Mouse (Mus musculus) liver, adult 2 months (tissue): Measurements from ENCODE around the gene Gp1ba. TPM values are rescaled to one million over a fixed set of nuclear protein-coding genes. Genes with fewer than 3 reads are reported as not detected.

Experiments used
- DNase-seq: peaks from one replicate; pipeline ENCODE4 v3.0.0-alpha.2; 2011; ENCODE audit warnings: low read depth, low spot score; ENCODE audit errors: extremely low read depth
- H3K27ac ChIP-seq: fragments of 200-500 bp; replicated peaks from 2 replicates; pipeline ENCODE4 v1.5.1; 2012; ENCODE audit warnings: low read depth, mild to moderate bottlenecking, control low read depth, inconsistent platforms, low read length; ENCODE audit not compliant: insufficient read depth
- H3K27me3 ChIP-seq: fragments of 200-500 bp; 2 replicates; pipeline ENCODE4 v1.6.1; 2012; ENCODE audit warnings: mild to moderate bottlenecking, moderate library complexity, low read length, inconsistent platforms; ENCODE audit not compliant: control insufficient read depth, insufficient read depth
- H3K36me3 ChIP-seq: fragments of 200-500 bp; 2 replicates; pipeline ENCODE4 v1.6.1; 2012; ENCODE audit warnings: low read length, inconsistent platforms; ENCODE audit not compliant: control insufficient read depth, insufficient read depth
- H3K4me1 ChIP-seq: fragments of 200-500 bp; 2 replicates; pipeline ENCODE4 v1.6.1; 2011; ENCODE audit warnings: low read length; ENCODE audit not compliant: control insufficient read depth, insufficient read depth
- H3K4me3 ChIP-seq: fragments of 200-500 bp; 2 replicates; pipeline ENCODE4 v1.5.1; 2011; ENCODE audit warnings: low read depth, mild to moderate bottlenecking, control low read depth, low read length, moderate library complexity; ENCODE audit not compliant: insufficient read depth
- H3K79me2 ChIP-seq: fragments of 200-500 bp; 2 replicates; pipeline ENCODE4 v1.6.1; 2012; ENCODE audit warnings: inconsistent platforms, mild to moderate bottlenecking, low read length, moderate library complexity; ENCODE audit not compliant: control insufficient read depth, insufficient read depth
- H3K9ac ChIP-seq: fragments of 200-500 bp; 2 replicates; pipeline ENCODE4 v1.6.1; 2012; ENCODE audit warnings: low read depth, mild to moderate bottlenecking, control low read depth, inconsistent platforms, low read length
- CTCF ChIP-seq: fragments of 200-500 bp; IDR thresholded peaks from 2 replicates; pipeline ENCODE4 v1.5.1; 2011; ENCODE audit warnings: low read depth, low read length, control low read depth
- POLR2A ChIP-seq: fragments of 200-500 bp; IDR thresholded peaks from 2 replicates; pipeline ENCODE4 v1.6.1; 2011; ENCODE audit warnings: low read length, control low read depth; ENCODE audit not compliant: insufficient read depth; ENCODE audit errors: extremely low read depth
- WGBS: fragments of 180-500 bp; shearing (Covaris S2); methylation state at CpG from one replicate; pipeline ENCODE4 v1.1.7; 2018; 5-methylcytosine and 5-hydroxymethylcytosine counted together
- polyA plus RNA-seq: library from polyadenylated mRNA; depleted of rRNA; stranded (reverse); fragments of >200 nt; gene quantifications from 2 replicates; pipeline ENCODE4 v1.2.3, GENCODE M21; 2012
- total RNA-seq: library from RNA; depleted of rRNA; stranded (reverse); fragments of >200 nt; gene quantifications from 2 replicates; pipeline ENCODE4 v1.2.3, GENCODE M21; 2014

Gp1ba gene
- total and polyA plus RNA-seq, 2 experiments = 0.09 TPM; not detected in 1

DNA sequence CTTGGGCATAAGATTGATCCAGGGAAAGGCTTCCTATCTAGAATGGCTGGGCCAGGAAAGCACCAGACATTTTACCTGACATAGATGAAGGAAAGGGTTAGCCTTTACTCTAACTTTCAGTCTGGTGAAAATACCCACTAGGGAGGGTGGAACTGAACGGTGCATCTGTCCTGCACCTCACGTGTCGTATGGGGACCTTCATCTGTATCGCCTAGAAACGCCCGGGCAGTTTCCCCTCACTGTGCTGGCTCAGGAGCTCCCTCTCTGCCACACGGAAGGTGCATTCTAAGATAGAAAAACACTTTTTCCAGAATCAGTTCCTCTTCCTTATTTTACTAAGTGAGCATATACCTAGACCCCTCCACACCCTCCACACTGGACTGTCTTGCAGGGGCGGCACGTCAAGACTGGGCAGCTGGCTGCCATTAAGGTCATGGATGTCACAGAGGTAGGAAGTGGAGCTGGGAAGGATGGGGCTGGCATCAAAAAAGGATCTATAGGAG is 40.4 kb upstream of the Gp1ba start:
- H3K9ac ChIP-seq = no peak overlapping the region
- H3K4me3 ChIP-seq = no peak overlapping the region
- peaks cover 4% of the 10 kb centered on the region; the same call in 1 of the 2 replicates for H3K36me3 ChIP-seq
- H3K4me1 ChIP-seq = peaks cover 10% of the 10 kb centered on the region
- H3K27me3 ChIP-seq = no peaks in the 10 kb centered on the region
- WGBS = 92% methylated on average over 9 of the region's 9 CpGs
- H3K79me2 ChIP-seq = no peaks in the 10 kb centered on the region
- no peak overlapping the region for H3K27ac ChIP-seq
- no peak for TF ChIP-seq POLR2A
- no peak for TF ChIP-seq CTCF
- no peak for DNase-seq

DNA sequence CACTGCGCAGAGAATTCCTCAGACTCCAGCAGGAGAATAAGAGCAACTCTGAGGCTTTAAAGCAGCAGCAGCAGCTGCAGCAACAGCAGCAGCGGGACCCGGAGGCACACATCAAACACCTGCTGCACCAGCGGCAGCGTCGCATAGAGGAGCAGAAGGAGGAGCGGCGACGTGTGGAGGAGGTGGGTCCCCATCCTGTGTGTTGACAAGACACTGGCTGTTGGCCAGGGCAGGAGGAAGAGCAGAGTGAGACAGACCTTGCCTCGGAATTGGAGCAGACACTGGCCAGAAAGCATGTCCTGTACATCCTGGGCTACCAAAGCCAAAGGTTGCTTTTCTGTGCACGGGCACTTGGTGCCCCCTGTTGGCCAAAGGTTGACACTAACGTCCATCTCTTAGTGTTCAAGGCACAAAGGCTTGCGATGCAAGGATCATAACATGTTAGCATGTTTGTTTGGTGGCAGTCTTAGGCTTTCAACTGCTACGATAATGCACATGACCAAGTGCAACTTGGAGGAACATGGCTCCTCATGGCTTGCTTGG is 33.8 kb upstream of the Gp1ba start:
- Histone ChIP-seq H3K27me3 (no peaks in the 10 kb centered on the region), H3K4me1 (no peaks in the 10 kb centered on the region), H3K79me2 (no peaks in the 10 kb centered on the region), H3K27ac (no peak overlapping the region), H3K36me3 (peaks cover 3% of the 10 kb centered on the region; the same call in 1 of the 2 replicates), H3K4me3 (no peak overlapping the region), H3K9ac (no peak overlapping the region)
- TF ChIP-seq CTCF (peak; percentile 87), POLR2A (no peak)
- peak; percentile 59 for DNase-seq
- WGBS = 68% methylated on average over 14 of the region's 14 CpGs

DNA sequence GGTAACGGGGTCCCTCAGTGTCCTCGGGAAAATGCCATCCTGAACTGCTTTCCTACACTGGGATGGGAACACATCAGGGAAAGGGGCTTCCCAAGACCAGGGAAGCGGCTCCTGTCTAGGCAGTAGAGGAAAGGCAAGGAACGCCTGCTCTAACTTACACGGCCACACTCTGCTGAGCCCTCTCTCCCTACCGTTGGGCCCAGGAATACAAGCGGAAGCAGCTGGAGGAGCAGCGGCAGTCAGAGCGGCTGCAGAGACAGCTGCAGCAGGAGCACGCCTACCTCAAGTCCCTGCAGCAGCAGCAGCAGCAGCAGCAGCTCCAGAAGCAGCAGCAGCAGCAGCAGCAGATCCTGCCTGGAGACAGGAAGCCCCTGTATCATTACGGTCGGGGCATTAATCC is 32.2 kb upstream of the Gp1ba start:
- Histone ChIP-seq H3K27ac (no peak overlapping the region), H3K4me1 (no peaks in the 10 kb centered on the region), H3K27me3 (no peaks in the 10 kb centered on the region), H3K36me3 (peaks cover 3% of the 10 kb centered on the region; the same call in 1 of the 2 replicates), H3K9ac (no peak overlapping the region), H3K79me2 (no peaks in the 10 kb centered on the region), H3K4me3 (no peak overlapping the region)
- no peak for DNase-seq
- 93% methylated on average over 12 of the region's 12 CpGs for WGBS
- TF ChIP-seq POLR2A = no peak

DNA sequence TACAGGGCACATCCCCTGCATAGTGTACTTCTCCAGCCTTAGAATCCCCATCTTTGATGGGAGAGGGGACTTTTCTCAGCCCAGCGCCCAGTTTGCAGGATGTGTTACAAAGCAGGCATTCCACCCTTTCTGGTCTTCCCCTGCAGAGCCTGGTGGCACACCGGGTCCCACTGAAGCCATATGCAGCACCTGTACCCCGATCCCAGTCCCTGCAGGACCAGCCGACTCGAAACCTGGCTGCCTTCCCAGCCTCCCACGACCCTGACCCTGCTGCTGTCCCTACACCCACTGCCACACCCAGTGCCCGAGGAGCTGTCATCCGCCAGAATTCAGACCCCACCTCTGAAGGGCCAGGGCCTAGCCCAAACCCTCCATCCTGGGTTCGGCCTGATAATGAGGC is 31.3 kb upstream of the Gp1ba start:
- 80% methylated on average over 9 of the region's 9 CpGs for WGBS
- no peak overlapping the region for H3K9ac ChIP-seq
- TF ChIP-seq POLR2A = no peak
- TF ChIP-seq CTCF = no peak

DNA sequence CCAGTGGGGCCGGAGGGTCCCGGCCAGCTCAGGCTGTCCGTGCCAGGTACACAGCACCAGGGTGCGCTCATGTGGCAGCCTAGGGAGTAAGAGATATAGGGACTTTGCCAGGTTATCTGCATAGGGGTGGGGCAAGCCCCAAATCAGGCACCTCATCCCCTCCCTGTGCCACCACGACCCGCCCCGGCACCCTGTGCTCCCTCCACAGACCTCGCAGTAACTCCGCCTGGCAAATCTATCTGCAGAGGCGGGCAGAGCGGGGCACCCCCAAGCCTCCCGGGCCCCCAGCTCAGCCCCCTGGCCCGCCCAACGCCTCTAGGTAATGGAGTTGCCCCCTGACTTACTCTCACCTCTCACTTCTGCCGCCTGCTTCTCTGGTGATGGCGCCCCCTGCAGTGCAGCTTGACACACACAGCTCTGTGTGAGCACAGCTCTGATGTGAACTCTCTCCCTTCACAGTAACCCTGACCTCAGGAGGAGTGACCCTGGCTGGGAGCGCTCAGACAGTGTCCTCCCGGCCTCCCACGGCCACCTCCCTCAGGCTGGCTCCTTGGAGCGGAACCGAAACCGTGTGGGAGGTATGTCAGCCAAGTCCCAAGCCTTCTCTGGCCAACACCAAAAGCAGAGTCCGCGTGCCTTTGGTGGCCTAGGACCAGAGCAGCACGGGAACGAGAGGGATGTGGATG is 30.4 kb upstream of the Gp1ba start:
- Histone ChIP-seq H3K4me3 (no peak overlapping the region), H3K9ac (no peak overlapping the region), H3K79me2 (no peaks in the 10 kb centered on the region), H3K4me1 (no peaks in the 10 kb centered on the region), H3K27ac (no peak overlapping the region), H3K36me3 (peaks cover 6% of the 10 kb centered on the region; the same call in 1 of the 2 replicates), H3K27me3 (no peaks in the 10 kb centered on the region)
- TF ChIP-seq POLR2A (no peak), CTCF (peak; percentile 68)
- WGBS = 88% methylated on average over 26 of the region's 26 CpGs
- DNase-seq = no peak

More for the DNA sequence above, 31.3 kb upstream of the Gp1ba start:
- no peaks in the 10 kb centered on the region for H3K79me2 ChIP-seq
- no peaks in the 10 kb centered on the region for H3K4me1 ChIP-seq
- no peak overlapping the region for H3K27ac ChIP-seq
- H3K4me3 ChIP-seq = no peak overlapping the region
- no peak for DNase-seq
- H3K36me3 ChIP-seq = peaks cover 6% of the 10 kb centered on the region; the same call in 1 of the 2 replicates
- no peaks in the 10 kb centered on the region for H3K27me3 ChIP-seq

DNA sequence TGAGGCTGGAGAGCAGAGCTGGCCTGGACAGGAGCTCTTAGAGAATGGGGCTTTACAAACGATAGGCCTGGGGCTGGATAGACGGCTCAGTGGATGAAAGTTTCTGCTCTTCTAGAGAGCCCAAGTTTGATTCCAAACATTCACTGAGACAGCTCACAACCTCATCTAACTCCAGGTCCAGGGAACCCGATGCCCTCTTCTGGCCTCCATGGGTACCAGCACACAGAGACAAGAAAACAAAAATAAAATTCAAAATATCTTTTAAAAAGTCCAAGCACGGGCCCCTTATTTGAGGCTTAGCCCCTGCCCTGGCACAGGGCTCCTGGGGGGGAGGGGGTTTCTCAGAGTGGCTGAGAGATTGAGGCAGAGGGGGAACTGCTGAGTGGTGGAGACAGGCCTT is 28.2 kb upstream of the Gp1ba start:
- Histone ChIP-seq H3K27me3 (no peaks in the 10 kb centered on the region), H3K4me1 (peaks cover 3% of the 10 kb centered on the region; the same call in 1 of the 2 replicates), H3K27ac (no peak overlapping the region), H3K9ac (no peak overlapping the region), H3K36me3 (peaks cover 6% of the 10 kb centered on the region; the same call in 1 of the 2 replicates), H3K4me3 (no peak overlapping the region), H3K79me2 (no peaks in the 10 kb centered on the region)
- 89% methylated on average over 4 of the region's 4 CpGs for WGBS
- DNase-seq = no peak
- TF ChIP-seq POLR2A (no peak), CTCF (no peak)
